Mouse (Mus musculus): ENCODE data around the gene 4933405L10Rik.
A peak's percentile ranks its signal among the peaks of the same experiment; 100 is the strongest.

4933405L10Rik gene

GRCm38 (mm10) chr8:105700966-105701824, 6.3 kb upstream of the 4933405L10Rik start, which contains the start of the genes Acd and Pard6a:
TSS of gene Acd (minus strand) at chr8:105701102.
TSS of gene Pard6a (plus strand) at chr8:105701148.
- DNase-seq (ENCODE audit: low read depth in 1 of 2, low spot score in 2 of 2) = peak; percentile 82 to 93

DNA sequence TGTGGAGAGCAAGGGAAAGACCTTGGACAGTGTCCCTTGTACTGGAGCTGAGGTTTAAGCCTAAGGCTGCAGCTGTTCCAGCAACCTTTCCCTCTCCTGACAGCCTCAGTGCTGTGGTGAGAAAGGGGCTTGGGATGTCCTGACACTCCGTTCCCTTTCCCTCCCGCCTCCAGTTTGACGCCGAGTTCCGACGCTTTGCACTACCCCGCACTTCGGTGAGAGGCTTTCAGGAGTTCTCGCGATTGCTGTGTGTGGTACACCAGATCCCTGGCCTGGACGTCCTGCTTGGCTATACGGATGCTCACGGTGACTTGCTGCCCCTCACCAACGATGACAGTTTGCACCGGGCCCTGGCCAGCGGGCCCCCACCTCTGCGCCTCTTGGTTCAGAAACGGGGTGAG, 5.5 kb upstream of the 4933405L10Rik start:
- no peak for DNase-seq (ENCODE audit: low read depth in 1 of 2, low spot score in 2 of 2)

- DNase-seq (ENCODE audit: low read depth in 1 of 2, low spot score in 2 of 2) = no peak
Observed at GRCm38 (mm10) chr8:105702731-105703415, 4.6 kb upstream of the 4933405L10Rik start.

DNA sequence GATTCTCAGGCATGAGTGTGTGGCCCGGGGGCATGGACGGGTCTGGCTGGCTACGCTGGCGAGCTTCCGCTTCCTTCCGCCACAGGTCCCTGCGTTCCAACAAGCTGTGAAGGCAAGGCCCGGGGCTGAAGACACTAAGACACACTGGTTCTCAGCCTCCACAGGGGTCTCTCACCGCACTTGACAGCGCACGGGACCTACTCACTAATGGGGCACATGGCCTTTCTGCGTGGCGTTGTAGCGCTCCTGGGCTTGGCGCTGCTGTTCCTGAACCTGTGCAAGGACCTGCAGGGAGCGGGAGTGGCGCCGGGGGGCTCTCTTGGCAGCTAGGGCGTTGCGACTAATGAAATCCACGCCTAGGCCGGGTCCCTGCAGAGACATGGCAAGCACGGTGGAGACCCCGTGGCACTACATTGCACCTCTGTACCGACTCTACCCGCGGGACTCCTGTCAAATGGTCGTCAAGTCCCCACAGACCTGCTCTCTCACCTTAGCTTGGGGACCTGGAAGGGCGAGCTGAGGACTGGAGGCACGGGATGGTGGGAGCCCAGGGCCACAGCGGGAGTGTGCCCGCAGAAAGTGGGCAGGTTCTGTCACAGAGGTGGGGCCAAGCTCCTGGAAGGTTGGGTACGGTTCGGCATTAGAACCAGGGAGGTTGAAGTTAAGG, 3.2 kb upstream of the 4933405L10Rik start:
- DNase-seq (ENCODE audit: low read depth in 1 of 2, low spot score in 2 of 2) = no peak

DNA sequence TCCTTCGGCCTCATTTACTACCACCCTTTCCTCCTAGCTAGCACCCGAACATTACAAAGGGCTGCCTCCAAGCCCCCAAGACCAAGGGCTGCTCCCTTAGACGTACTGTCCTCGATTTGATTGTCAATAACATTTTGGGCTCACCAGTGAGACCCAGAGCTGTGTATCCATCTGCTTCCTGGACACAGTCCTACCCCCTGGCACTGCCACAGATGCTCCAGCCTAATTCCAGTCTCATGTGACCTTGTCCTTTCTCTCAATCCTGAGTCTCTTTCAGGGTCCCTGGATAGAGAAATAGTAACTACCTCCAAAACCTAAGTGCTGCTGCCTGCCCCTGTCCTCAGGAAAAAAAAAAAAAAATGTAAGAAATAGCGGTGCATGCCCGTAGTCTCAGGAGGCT, 2.5 kb upstream of the 4933405L10Rik start:
- no peak for DNase-seq (ENCODE audit: low read depth in 1 of 2, low spot score in 2 of 2)

DNA sequence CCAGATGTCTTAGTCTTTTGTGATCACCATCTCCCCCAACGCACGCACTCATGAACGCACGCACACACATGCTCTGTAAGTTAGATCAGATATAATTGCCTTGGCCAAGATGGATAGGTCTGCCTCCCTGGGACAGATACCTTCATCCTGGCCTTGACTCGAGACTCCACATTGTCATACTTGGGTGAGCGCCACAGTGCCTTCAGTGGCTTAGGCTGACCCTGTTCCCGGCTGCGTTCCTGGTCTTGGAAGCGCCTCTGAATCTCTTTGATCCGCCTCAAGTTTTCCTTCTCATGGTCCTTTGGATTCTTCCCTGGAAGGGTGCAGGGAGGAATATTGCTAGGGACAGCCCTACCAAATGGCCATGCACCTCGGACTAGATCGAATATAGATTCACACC, 1.0 kb upstream of the 4933405L10Rik start:
- DNase-seq (ENCODE audit: low read depth in 1 of 2, low spot score in 2 of 2) = no peak

DNA sequence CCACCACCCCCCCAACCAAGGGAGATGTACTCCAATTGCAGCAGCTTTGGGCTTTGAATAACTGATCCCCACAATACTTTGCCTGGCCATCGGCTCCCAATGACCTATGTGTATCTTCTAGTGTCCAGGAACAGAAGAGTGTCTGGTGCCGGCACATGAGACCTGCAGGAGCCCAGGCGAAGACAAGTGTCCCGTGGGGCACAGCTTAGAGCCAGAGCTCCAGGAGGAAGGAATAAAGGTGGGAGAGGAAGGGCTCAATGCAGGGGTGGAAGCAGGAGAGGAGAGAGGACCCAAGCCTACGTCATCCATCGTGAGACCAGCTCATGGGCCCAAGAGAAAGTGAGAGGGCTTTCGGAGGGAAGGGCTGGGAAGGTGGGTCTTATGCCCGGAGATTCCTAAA, 1.2 kb downstream of the 4933405L10Rik start:
- no peak for DNase-seq (ENCODE audit: low read depth in 1 of 2, low spot score in 2 of 2)

- DNase-seq (ENCODE audit: low read depth in 1 of 2, low spot score in 2 of 2) = no peak
Observed at GRCm38 (mm10) chr8:105709317-105709716, 1.9 kb downstream of the 4933405L10Rik start.

DNA sequence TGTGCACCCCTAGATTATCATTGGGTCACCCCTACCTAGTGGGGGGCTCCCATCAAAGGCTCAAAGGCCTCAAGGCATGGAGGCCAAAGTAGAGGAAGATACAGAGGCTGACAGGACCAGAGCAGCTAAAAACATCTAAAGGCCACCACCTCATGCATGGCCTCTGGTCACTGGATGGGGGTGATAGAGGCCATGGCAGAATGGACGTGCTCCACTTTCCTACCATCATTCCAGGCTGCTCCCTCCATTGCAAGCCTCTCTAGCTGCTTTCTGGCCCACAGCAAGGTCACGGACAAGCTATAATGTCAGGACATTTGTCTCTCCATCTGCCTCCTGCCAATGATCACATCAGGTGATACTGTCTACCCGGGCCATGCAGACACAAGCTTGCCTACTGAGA, 4.8 kb downstream of the 4933405L10Rik start:
- DNase-seq (ENCODE audit: low read depth in 1 of 2, low spot score in 2 of 2) = no peak

DNA sequence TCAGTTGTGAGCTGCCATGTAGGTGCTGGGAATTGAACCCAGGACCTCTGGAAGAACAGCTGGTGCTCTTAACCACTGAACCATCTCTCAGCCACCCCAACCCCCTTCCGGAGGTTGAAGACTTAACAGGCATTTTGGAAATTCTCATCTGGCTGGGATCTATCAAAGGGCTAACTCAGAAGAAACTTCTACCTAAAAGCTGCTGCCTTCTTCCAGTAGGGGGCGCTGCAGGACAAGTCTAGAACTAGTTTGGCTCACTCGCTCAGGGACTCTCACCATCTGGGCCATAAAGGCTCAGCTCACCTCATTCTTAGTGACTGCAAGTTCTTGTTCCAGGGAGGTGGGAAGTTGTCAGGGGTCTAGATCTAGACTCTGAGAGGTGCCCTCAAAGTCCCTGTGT, 6.7 kb downstream of the 4933405L10Rik start:
- DNase-seq (ENCODE audit: low read depth in 1 of 2, low spot score in 2 of 2) = peak; percentile 46 to 70

- no peak for DNase-seq (ENCODE audit: low read depth in 1 of 2, low spot score in 2 of 2)
Observed at GRCm38 (mm10) chr8:105715042-105715441, 7.6 kb downstream of the 4933405L10Rik start.

GRCm38 (mm10) chr8:105716302-105716945, 9.0 kb downstream of the 4933405L10Rik start:
- no peak for DNase-seq (ENCODE audit: low read depth in 1 of 2, low spot score in 2 of 2)

- no peak for DNase-seq (ENCODE audit: low read depth in 1 of 2, low spot score in 2 of 2)
Observed at GRCm38 (mm10) chr8:105719637-105720036, 12.2 kb downstream of the 4933405L10Rik start.

- no peak for DNase-seq (ENCODE audit: low read depth in 1 of 2, low spot score in 2 of 2)
Observed at GRCm38 (mm10) chr8:105722861-105723260, 15.4 kb downstream of the 4933405L10Rik start.

DNA sequence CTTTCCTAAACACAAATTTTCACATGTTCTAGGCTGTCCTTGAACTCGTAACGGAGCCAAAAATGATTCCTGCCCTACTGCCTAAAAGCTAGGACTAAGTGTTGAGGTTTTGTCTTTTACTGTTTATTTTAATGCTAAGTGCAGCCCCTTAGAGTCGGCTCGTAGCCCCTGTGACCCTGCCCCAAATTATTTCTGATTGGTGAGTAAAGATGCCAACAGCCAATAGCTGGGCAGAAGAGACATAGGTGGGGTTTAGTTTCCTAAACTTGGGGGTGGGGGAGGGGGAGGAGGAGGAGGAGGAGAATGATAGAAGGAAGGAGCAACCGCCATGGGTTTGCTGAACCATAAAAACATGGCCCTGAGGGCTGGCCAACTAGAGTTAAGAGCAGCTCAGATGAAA, 18.3 kb downstream of the 4933405L10Rik start:
- DNase-seq (ENCODE audit: low read depth in 1 of 2, low spot score in 2 of 2) = no peak

DNA sequence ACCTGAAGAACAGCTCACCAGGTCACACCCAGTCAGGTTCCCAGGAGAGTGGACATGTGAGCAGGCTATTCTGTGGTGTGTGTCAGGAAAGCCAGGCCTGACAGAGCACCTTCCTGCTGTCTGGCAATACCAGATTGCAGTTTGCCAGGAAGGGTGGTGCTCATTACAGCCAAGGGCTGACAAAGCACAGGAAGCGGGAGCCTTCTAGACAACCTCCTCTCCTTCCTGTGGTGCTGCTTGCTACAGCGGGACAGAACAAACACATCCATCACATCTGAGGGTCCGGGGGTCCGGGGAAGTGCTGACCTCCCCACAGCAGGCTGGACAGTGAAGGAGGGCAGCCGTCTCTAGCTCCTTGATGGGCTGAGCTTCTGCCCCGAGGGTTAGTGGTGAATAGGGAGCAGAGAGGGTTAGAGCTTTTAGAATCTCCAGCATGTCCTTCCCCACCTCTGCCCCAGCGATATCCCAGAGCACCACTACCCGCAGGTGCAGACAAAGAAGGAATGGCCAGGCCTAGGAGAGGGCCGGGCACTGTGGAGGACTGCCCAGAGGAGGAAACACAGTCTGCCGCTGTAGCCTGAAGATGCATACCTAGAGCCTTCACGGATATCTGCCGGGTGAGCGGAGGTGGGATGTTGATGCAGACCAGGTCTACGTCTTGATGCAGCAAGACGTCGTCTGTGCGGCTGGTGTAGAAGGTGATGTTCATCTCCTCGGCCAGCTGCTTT, 20.1 kb downstream of the 4933405L10Rik start:
- DNase-seq (ENCODE audit: low read depth in 1 of 2, low spot score in 2 of 2) = no peak

DNA sequence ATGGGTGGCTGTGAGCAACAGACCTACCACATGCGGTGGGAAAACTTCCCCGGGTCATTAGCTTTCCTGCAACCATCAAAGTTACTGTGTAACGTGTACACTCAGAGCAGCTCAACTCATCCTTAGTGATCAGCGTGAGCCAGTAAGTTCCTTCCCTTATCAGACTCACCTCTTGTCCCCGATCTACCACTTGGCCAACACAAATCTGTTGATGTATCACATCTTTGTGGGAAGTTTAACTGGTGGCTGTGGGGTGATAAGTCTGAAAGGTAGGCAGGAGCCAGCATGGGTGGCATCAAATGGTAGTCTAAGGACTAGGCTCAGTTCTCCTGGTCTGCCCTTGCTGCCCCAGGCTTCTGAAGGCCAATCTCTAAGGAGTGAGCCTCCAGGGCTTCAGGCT, 24.7 kb downstream of the 4933405L10Rik start:
- DNase-seq (ENCODE audit: low read depth in 1 of 2, low spot score in 2 of 2) = no peak

- DNase-seq (ENCODE audit: low read depth in 1 of 2, low spot score in 2 of 2) = no peak
Observed at GRCm38 (mm10) chr8:105739216-105739615, 31.8 kb downstream of the 4933405L10Rik start.

GRCm38 (mm10) chr8:105743301-105743700, 35.8 kb downstream of the 4933405L10Rik start:
- no peak for DNase-seq (ENCODE audit: low read depth in 1 of 2, low spot score in 2 of 2)

DNA sequence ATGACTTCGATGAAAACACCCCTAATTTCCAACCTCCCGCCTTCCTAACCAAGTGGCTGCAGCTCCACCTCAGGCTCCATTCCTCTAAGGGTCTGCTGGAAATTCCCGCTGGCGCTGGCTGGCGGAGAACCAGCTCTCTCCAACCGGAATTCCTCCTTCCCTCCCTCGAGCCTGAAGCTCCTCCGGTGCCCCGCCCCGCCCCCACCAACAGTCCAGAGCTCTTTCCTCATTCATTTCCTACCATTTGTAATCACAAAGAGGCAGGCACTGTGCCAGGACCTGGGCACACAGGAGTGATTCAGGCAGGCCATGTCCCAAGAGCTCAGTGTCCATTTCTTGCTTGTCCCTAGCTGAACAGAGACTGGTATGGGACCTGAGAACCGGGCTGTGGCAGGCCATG, 43.2 kb downstream of the 4933405L10Rik start:
- DNase-seq (ENCODE audit: low read depth in 1 of 2, low spot score in 2 of 2) = no peak

DNA sequence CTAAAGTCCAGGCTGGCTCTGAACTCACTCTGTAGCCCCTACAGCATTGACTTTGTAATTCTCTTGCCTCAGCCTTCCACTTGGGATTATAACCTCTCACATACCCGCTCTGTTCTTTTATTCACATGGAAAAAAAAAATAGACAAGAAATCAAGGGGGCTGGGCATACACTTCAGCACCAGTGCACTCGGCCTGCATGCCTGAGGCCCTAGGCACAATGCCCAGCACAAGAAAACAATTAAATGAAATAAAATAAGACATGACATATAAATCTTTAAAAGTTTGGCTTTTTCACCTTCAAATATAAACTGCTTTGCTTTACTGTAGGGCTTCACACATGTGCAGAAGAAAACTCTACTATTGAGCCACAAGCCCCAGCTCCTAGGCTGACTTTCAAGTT, 46.5 kb downstream of the 4933405L10Rik start:
- no peak for DNase-seq (ENCODE audit: low read depth in 1 of 2, low spot score in 2 of 2)

All from monocyte, adult 2 months (primary cell).